8 mouse cellular contexts compared by ENCODE assay signal in genomic region chrX:8192640-8193418, GRCm38 (mm10). TPM values are rescaled to one million over a fixed set of nuclear protein-coding genes. Genes with fewer than 3 reads are reported as not detected.
DNase-seq lines count a peak whose midpoint lies in the region; ATAC-seq and TF ChIP-seq lines count a peak whose summit lies in the region.

No protein-coding gene starts in this region.

- H3K4me1 ChIP-seq in E14TG2a.4 (replicated peaks; ENCODE audit: low read depth, low read length) = peaks cover 31% of the 10 kb centered on the region
- H3K4me1 ChIP-seq in forebrain, embryonic 12.5 days = peaks cover 4% of the 10 kb centered on the region; the same call in 1 of the 2 replicates
- peaks cover 4% of the 10 kb centered on the region; the same call in 1 of the 2 replicates for H3K4me1 ChIP-seq in heart, postnatal 0 days (ENCODE audit: control insufficient read depth, insufficient read depth)
- peaks cover 9% of the 10 kb centered on the region for H3K4me1 ChIP-seq in liver, embryonic 15.5 days (replicated peaks)
- no peaks in the 10 kb centered on the region for H3K4me1 ChIP-seq in neural tube, embryonic 11.5 days (ENCODE audit: control insufficient read depth, insufficient read depth, low read length)
- H3K4me1 ChIP-seq in stomach, embryonic 16.5 days (ENCODE audit: control insufficient read depth, insufficient read depth, low read length) = no peaks in the 10 kb centered on the region

- DNase-seq in c-Kit-positive CD71-positive TER-119-negative erythroid progenitor cells, embryonic 14.5 days (ENCODE audit: low read depth) = peak; percentile 74
- peak; percentile 75 for DNase-seq in heart, postnatal 0 days (ENCODE audit: low spot score)
- DNase-seq in kidney, postnatal 4 days = peak; percentile 77 to 86
- peak; percentile 81 for DNase-seq in neural tube, embryonic 11.5 days (ENCODE audit: low spot score)

- ATAC-seq in forebrain, embryonic 12.5 days (ENCODE audit: low FRiP score) = peak; percentile 97
- peak; percentile 96 for ATAC-seq in heart, postnatal 0 days (ENCODE audit: insufficient read depth, low read depth)
- peak; percentile 99 for ATAC-seq in liver, embryonic 15.5 days (ENCODE audit: insufficient read depth)
- ATAC-seq in neural tube, embryonic 11.5 days (ENCODE audit: insufficient read depth, low FRiP score, low TSS enrichment) = peak; percentile 98
- peak; percentile 97 for ATAC-seq in stomach, embryonic 16.5 days (ENCODE audit: insufficient read depth, low FRiP score)

- H3K9me3 ChIP-seq in E14TG2a.4 (ENCODE audit: low read length) = no peaks in the 10 kb centered on the region
- H3K9me3 ChIP-seq in forebrain, embryonic 12.5 days = no peaks in the 10 kb centered on the region
- H3K9me3 ChIP-seq in heart, postnatal 0 days (replicated peaks; ENCODE audit: control insufficient read depth, low read length) = no peaks in the 10 kb centered on the region
- H3K9me3 ChIP-seq in liver, embryonic 15.5 days (replicated peaks) = no peaks in the 10 kb centered on the region
- H3K9me3 ChIP-seq in neural tube, embryonic 11.5 days (ENCODE audit: control insufficient read depth, low read length) = no peaks in the 10 kb centered on the region
- no peaks in the 10 kb centered on the region for H3K9me3 ChIP-seq in stomach, embryonic 16.5 days (replicated peaks; ENCODE audit: control insufficient read depth, low read length)

- TF ChIP-seq EP300 in heart, postnatal 0 days (IDR thresholded peaks at IDR 0.05; ENCODE audit: low read depth) = no peak

- H3K9ac ChIP-seq in forebrain, embryonic 12.5 days = peak overlapping the region; percentile 50; the same call in 1 of the 2 replicates
- H3K9ac ChIP-seq in heart, postnatal 0 days (replicated peaks; ENCODE audit: low read depth, low read length) = peak overlapping the region; percentile 60
- H3K9ac ChIP-seq in liver, embryonic 15.5 days = peak overlapping the region; percentile 75
- peak overlapping the region; percentile 59 for H3K9ac ChIP-seq in neural tube, embryonic 11.5 days (ENCODE audit: low read length)
- H3K9ac ChIP-seq in stomach, embryonic 16.5 days (ENCODE audit: low read length) = peak overlapping the region; percentile 74

- H3K36me3 ChIP-seq in E14TG2a.4 (ENCODE audit: insufficient read depth, low read length) = peaks cover 20% of the 10 kb centered on the region
- H3K36me3 ChIP-seq in forebrain, embryonic 12.5 days (replicated peaks) = no peaks in the 10 kb centered on the region
- no peaks in the 10 kb centered on the region for H3K36me3 ChIP-seq in heart, postnatal 0 days (replicated peaks; ENCODE audit: control insufficient read depth, insufficient read depth, low read length)
- peaks cover 4% of the 10 kb centered on the region; the same call in 1 of the 2 replicates for H3K36me3 ChIP-seq in liver, embryonic 15.5 days (replicated peaks)
- no peaks in the 10 kb centered on the region for H3K36me3 ChIP-seq in neural tube, embryonic 11.5 days (ENCODE audit: control insufficient read depth, insufficient read depth, low read length)
- H3K36me3 ChIP-seq in stomach, embryonic 16.5 days (ENCODE audit: control insufficient read depth, insufficient read depth, low read length) = no peaks in the 10 kb centered on the region

- TF ChIP-seq CTCF in E14TG2a.4 (conservative IDR thresholded peaks at IDR 0.05; ENCODE audit: low read length) = no peak
- no peak for TF ChIP-seq CTCF in heart, postnatal 0 days (IDR thresholded peaks at IDR 0.05; ENCODE audit: low read depth)

- H3K27ac ChIP-seq in forebrain, embryonic 12.5 days = peak overlapping the region; percentile 79
- H3K27ac ChIP-seq in heart, postnatal 0 days (ENCODE audit: low read depth) = peak overlapping the region; percentile 58
- H3K27ac ChIP-seq in liver, embryonic 15.5 days (replicated peaks) = peak overlapping the region; percentile 84
- H3K27ac ChIP-seq in neural tube, embryonic 11.5 days (ENCODE audit: low read depth, low read length) = peak overlapping the region; percentile 7; the same call in 1 of the 2 replicates
- no peak overlapping the region for H3K27ac ChIP-seq in stomach, embryonic 16.5 days (ENCODE audit: low read length)

- H3K4me3 ChIP-seq in E14TG2a.4 (replicated peaks; ENCODE audit: low read length) = peak overlapping the region; percentile 80
- peak overlapping the region; percentile 48 for H3K4me3 ChIP-seq in forebrain, embryonic 12.5 days (replicated peaks)
- H3K4me3 ChIP-seq in heart, postnatal 0 days (ENCODE audit: low read depth, low read length) = peak overlapping the region; percentile 60
- peak overlapping the region; percentile 72 for H3K4me3 ChIP-seq in liver, embryonic 15.5 days (replicated peaks)
- H3K4me3 ChIP-seq in neural tube, embryonic 11.5 days (ENCODE audit: low read depth, low read length) = peak overlapping the region; percentile 33
- peak overlapping the region; percentile 63 for H3K4me3 ChIP-seq in stomach, embryonic 16.5 days (replicated peaks; ENCODE audit: low read length)

- WGBS in forebrain, embryonic 12.5 days = 20% methylated on average over 37 of the region's 38 CpGs
- WGBS in heart, postnatal 0 days = 17% methylated on average over 38 of the region's 38 CpGs
- WGBS in liver, embryonic 15.5 days (ENCODE audit: insufficient replicate concordance) = 7% methylated on average over 38 of the region's 38 CpGs
- WGBS in neural tube, embryonic 11.5 days = 10% methylated on average over 38 of the region's 38 CpGs
- 16% methylated on average over 38 of the region's 38 CpGs for WGBS in stomach, embryonic 16.5 days

- H3K27me3 ChIP-seq in E14TG2a.4 (ENCODE audit: insufficient read depth, low read length) = no peaks in the 10 kb centered on the region
- H3K27me3 ChIP-seq in forebrain, embryonic 12.5 days = no peaks in the 10 kb centered on the region
- H3K27me3 ChIP-seq in heart, postnatal 0 days (ENCODE audit: control insufficient read depth, insufficient read depth, low read length) = no peaks in the 10 kb centered on the region
- H3K27me3 ChIP-seq in liver, embryonic 15.5 days = no peaks in the 10 kb centered on the region
- H3K27me3 ChIP-seq in neural tube, embryonic 11.5 days (ENCODE audit: control insufficient read depth, insufficient read depth, low read length) = no peaks in the 10 kb centered on the region
- H3K27me3 ChIP-seq in stomach, embryonic 16.5 days (ENCODE audit: control insufficient read depth, insufficient read depth, low read length) = no peaks in the 10 kb centered on the region

- H3K4me2 ChIP-seq in forebrain, embryonic 12.5 days = peak overlapping the region; percentile 55
- peak overlapping the region; percentile 71 for H3K4me2 ChIP-seq in heart, postnatal 0 days (ENCODE audit: low read depth, low read length)
- peak overlapping the region; percentile 78 for H3K4me2 ChIP-seq in liver, embryonic 15.5 days
- peak overlapping the region; percentile 52 for H3K4me2 ChIP-seq in neural tube, embryonic 11.5 days (ENCODE audit: low read depth)
- H3K4me2 ChIP-seq in stomach, embryonic 16.5 days (ENCODE audit: low read depth, low read length) = peak overlapping the region; percentile 64

RNA-seq across cellular contexts. Expression of gene Ebp, which starts 0.5 kb away (rescaled TPM):
- 19.5 and 25.3 TPM in 2 replicates for polyA plus RNA-seq in forebrain, embryonic 12.5 days (2016; fragmentation: Nextera tagmentation; extraction: Ambion mirVana)
- 23.0 and 26.2 TPM in 2 replicates for total RNA-seq in heart, postnatal 0 days (2014; rRNA removed; ENCODE audit: low replicate concordance)
- 20.6 and 26.3 TPM in 2 replicates for polyA plus RNA-seq in heart, postnatal 0 days (2015; fragmentation: Nextera tagmentation; extraction: Ambion mirVana)
- 81.1 and 91.0 TPM in 2 replicates for polyA plus RNA-seq in liver, embryonic 15.5 days (2015; fragmentation: Nextera tagmentation; extraction: Ambion mirVana)
- polyA plus RNA-seq in neural tube, embryonic 11.5 days (2014; fragmentation: Nextera tagmentation; extraction: Ambion mirVana) = 34.5 and 34.9 TPM in 2 replicates
- 53.3 and 67.0 TPM in 2 replicates for polyA plus RNA-seq in stomach, embryonic 16.5 days (2015; fragmentation: Nextera tagmentation; extraction: Ambion mirVana)

RNA-seq across cellular contexts. Expression of gene Porcn, which starts 13.5 kb away (rescaled TPM):
- 20.1 and 22.9 TPM in 2 replicates for polyA plus RNA-seq in forebrain, embryonic 12.5 days (2016; fragmentation: Nextera tagmentation; extraction: Ambion mirVana)
- 1.6 and 5.6 TPM in 2 replicates for total RNA-seq in heart, postnatal 0 days (2014; rRNA removed; ENCODE audit: low replicate concordance)
- 2.5 and 2.9 TPM in 2 replicates for polyA plus RNA-seq in heart, postnatal 0 days (2015; fragmentation: Nextera tagmentation; extraction: Ambion mirVana)
- 0.83 and 1.1 TPM in 2 replicates for polyA plus RNA-seq in liver, embryonic 15.5 days (2015; fragmentation: Nextera tagmentation; extraction: Ambion mirVana)
- polyA plus RNA-seq in neural tube, embryonic 11.5 days (2014; fragmentation: Nextera tagmentation; extraction: Ambion mirVana) = 23.8 and 24.6 TPM in 2 replicates
- 13.8 and 15.9 TPM in 2 replicates for polyA plus RNA-seq in stomach, embryonic 16.5 days (2015; fragmentation: Nextera tagmentation; extraction: Ambion mirVana)

RNA-seq across cellular contexts. Expression of gene Tbc1d25, which starts 16.8 kb away (rescaled TPM):
- polyA plus RNA-seq in forebrain, embryonic 12.5 days (2016; fragmentation: Nextera tagmentation; extraction: Ambion mirVana) = 13.5 and 14.3 TPM in 2 replicates
- 7.0 and 12.2 TPM in 2 replicates for total RNA-seq in heart, postnatal 0 days (2014; rRNA removed; ENCODE audit: low replicate concordance)
- 6.4 and 6.5 TPM in 2 replicates for polyA plus RNA-seq in heart, postnatal 0 days (2015; fragmentation: Nextera tagmentation; extraction: Ambion mirVana)
- 4.9 and 5.5 TPM in 2 replicates for polyA plus RNA-seq in liver, embryonic 15.5 days (2015; fragmentation: Nextera tagmentation; extraction: Ambion mirVana)
- 13.5 and 14.8 TPM in 2 replicates for polyA plus RNA-seq in neural tube, embryonic 11.5 days (2014; fragmentation: Nextera tagmentation; extraction: Ambion mirVana)
- 10.9 and 11.6 TPM in 2 replicates for polyA plus RNA-seq in stomach, embryonic 16.5 days (2015; fragmentation: Nextera tagmentation; extraction: Ambion mirVana)

RNA-seq across cellular contexts. Expression of gene Rbm3, which starts 47.1 kb away (rescaled TPM):
- 484 and 498 TPM in 2 replicates for polyA plus RNA-seq in forebrain, embryonic 12.5 days (2016; fragmentation: Nextera tagmentation; extraction: Ambion mirVana)
- 408 and 439 TPM in 2 replicates for total RNA-seq in heart, postnatal 0 days (2014; rRNA removed; ENCODE audit: low replicate concordance)
- polyA plus RNA-seq in heart, postnatal 0 days (2015; fragmentation: Nextera tagmentation; extraction: Ambion mirVana) = 524 and 551 TPM in 2 replicates
- 228 and 253 TPM in 2 replicates for polyA plus RNA-seq in liver, embryonic 15.5 days (2015; fragmentation: Nextera tagmentation; extraction: Ambion mirVana)
- polyA plus RNA-seq in neural tube, embryonic 11.5 days (2014; fragmentation: Nextera tagmentation; extraction: Ambion mirVana) = 400 and 423 TPM in 2 replicates
- 396 and 404 TPM in 2 replicates for polyA plus RNA-seq in stomach, embryonic 16.5 days (2015; fragmentation: Nextera tagmentation; extraction: Ambion mirVana)

RNA-seq across cellular contexts. Expression of gene Ftsj1, which starts 59.4 kb away (rescaled TPM):
- polyA plus RNA-seq in forebrain, embryonic 12.5 days (2016; fragmentation: Nextera tagmentation; extraction: Ambion mirVana) = 42.6 and 44.8 TPM in 2 replicates
- total RNA-seq in heart, postnatal 0 days (2014; rRNA removed; ENCODE audit: low replicate concordance) = 20.9 and 25.1 TPM in 2 replicates
- polyA plus RNA-seq in heart, postnatal 0 days (2015; fragmentation: Nextera tagmentation; extraction: Ambion mirVana) = 17.1 and 18.8 TPM in 2 replicates
- 34.0 and 36.4 TPM in 2 replicates for polyA plus RNA-seq in liver, embryonic 15.5 days (2015; fragmentation: Nextera tagmentation; extraction: Ambion mirVana)
- 48.0 and 55.7 TPM in 2 replicates for polyA plus RNA-seq in neural tube, embryonic 11.5 days (2014; fragmentation: Nextera tagmentation; extraction: Ambion mirVana)
- polyA plus RNA-seq in stomach, embryonic 16.5 days (2015; fragmentation: Nextera tagmentation; extraction: Ambion mirVana) = 35.1 and 39.1 TPM in 2 replicates
